Mouse (Mus musculus): ENCODE data around the gene Dis3l2.

Gene Dis3l2

DNA sequence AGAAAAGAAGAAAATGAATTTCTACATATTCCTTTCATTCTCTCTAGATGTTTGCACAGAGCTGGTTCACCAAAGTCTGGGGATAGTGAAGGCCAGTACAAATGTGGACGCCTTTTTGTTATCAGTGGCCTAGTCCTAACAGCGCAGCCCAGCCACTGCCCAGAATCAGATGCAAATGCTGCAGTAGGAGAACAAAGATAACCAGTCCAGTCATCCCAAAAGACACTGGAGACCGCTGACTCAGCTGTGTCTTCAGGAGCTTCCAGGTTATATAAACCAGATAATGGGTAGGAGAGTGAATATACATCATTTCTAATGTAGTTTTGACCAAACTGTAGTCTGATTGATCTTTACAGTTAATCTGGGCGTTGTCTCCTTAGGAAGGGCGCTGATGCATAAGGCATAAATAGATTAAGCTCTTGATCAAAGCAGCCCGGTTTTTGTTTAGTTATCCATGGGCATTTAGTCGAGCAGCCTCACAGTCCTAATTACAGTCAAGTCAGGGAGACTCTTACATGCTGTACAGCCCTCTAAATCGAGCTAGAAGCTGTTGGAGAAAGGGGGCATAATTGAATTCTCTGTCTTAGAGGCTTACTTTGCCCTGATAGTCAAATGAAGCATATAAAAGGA, 212.9 kb downstream of the Dis3l2 start:
- DNase-seq (ENCODE audit: low spot score in 2 of 2), result no peak

DNA sequence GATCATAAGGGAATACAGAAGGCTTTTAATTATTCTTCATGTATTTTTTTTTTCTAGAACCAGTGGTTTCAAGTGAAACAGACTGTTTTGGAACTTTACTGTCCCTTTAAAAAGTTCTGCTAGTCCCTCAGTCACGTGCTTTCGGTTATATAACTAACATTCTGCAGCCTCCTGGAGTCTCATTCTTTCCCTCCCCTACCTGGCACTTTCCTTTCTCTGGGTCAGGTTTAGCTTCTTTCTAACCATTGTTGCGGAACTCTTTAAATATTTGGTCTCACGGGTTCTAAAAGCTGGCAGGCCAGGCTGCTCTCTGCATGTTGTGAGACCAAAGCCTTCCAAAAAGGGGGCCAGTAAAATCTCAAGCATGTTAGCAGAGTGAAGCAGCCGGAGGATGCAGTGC, 222.2 kb downstream of the Dis3l2 start:
- no peak for DNase-seq (ENCODE audit: low spot score in 2 of 2)

- no peak for DNase-seq (ENCODE audit: low spot score in 2 of 2)
Observed at GRCm38 (mm10) chr1:86931606-86932379, 228.2 kb downstream of the Dis3l2 start.

- no peak for DNase-seq (ENCODE audit: low spot score in 2 of 2)
Observed at GRCm38 (mm10) chr1:86932810-86933209, 229.2 kb downstream of the Dis3l2 start.

DNA sequence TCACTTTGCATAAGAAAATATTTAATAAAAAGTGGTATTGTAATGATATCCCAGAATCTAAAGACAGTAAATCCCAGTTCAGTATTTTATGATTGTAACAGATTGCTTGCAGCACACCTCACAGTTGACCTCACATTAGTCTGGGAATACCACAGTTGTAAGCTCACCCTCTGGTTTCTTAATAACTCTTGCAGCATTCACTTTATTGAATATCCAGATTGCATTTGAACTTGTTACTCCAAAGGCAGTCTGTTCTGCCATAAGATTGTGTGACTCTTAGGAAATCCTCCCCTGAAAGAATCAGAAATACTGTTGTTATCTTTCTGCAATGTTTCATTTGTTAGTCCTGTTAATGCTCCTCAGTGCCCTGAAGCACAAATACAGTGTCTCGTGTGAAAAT, 230.0 kb downstream of the Dis3l2 start:
- DNase-seq (ENCODE audit: low spot score in 2 of 2), result no peak

DNA sequence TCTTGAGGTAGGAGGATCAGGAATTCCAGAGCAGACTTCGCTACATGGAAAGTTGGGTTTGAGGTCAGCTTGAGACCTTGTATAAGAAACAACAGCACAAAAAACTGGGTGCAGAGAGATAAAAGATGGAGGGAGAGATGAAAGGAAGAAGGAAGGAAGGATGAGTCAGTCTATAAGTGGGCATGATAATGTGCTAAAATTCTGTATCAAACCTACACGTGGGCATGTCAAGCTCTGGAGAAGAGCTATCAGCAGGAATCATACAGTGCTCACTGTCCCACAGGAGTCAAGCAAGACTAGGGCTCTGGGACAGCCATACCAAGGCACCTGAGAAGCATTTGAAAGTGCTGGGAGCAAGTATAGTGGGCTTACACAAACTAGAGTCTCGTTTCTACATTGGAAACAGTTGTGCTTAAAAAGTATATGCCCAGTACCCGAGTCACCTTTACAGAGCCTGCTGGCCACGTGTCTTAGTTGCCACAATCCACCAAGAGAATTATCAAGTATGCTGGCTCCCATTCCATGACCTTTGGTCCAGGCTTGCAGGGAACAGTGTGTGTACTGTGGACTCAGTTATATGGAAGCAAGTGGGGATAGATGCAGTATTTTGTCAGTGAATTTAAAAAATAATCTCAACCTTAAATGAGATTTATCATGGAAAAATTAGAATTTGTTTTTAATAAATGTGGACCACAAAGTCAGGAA, 248.0 kb downstream of the Dis3l2 start:
- DNase-seq (ENCODE audit: low spot score in 2 of 2), result no peak

- no peak for DNase-seq (ENCODE audit: low spot score in 2 of 2)
Observed at GRCm38 (mm10) chr1:86955801-86956200, 252.2 kb downstream of the Dis3l2 start.

- DNase-seq (ENCODE audit: low spot score in 2 of 2), result no peak
Observed at GRCm38 (mm10) chr1:86968261-86968964, 264.8 kb downstream of the Dis3l2 start.

- DNase-seq (ENCODE audit: low spot score in 2 of 2), result no peak
Observed at GRCm38 (mm10) chr1:86969173-86969725, 265.6 kb downstream of the Dis3l2 start.

DNA sequence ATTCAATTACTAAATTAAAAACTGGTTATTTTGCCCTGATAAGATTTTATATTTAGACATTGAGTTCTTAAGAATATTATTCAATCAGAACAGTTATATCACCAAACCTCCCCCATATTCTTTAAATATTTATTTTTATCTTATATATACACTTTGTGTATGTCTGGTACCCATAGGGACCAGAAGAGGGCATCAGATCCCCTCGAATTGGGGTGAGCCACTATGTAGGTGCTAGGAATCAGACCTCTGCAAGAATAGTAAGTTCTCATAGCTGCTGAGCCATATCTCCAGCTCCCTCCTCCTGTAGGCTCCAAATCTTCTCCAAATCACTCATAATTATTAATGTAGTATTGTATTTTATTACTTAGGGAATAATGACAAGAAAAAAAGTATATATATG, 269.1 kb downstream of the Dis3l2 start:
- no peak for DNase-seq (ENCODE audit: low spot score in 2 of 2)

DNA sequence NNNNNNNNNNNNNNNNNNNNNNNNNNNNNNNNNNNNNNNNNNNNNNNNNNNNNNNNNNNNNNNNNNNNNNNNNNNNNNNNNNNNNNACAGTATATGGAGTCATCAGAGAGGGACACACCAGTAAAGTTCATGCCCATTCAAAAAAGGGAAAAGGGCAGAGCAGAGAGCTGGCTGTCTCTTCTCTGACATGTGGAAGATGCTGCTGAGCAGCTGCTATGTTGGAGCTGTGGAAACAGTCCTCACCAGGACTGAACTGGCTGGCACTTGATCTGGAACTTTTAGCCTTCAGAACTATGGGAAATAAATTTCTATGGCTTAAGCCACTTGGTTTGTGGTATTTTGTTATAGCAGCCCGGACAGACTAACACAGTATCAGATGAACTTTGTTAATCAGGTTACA, 273.4 kb downstream of the Dis3l2 start:
- DNase-seq (ENCODE audit: low spot score in 2 of 2), result no peak

DNA sequence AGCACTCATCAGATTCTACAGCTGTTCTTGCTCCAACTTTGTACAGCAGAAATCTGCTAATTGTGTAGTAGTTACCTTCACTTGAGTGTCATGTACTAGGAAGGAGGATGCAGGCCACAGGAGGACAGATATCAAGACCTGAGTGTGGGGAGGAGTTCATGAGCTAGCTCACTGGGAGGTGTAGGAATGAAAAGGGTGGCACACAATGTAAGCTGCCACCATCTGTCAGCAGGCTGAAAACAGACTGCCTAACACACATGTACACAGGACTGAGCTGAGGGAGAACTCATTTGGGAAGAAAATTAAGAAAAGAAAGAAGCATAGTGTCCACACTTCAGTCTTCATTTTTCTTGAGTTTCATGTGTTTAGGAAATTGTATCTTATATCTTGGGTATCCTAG, 282.8 kb downstream of the Dis3l2 start:
- DNase-seq (ENCODE audit: low spot score in 2 of 2), result no peak

DNA sequence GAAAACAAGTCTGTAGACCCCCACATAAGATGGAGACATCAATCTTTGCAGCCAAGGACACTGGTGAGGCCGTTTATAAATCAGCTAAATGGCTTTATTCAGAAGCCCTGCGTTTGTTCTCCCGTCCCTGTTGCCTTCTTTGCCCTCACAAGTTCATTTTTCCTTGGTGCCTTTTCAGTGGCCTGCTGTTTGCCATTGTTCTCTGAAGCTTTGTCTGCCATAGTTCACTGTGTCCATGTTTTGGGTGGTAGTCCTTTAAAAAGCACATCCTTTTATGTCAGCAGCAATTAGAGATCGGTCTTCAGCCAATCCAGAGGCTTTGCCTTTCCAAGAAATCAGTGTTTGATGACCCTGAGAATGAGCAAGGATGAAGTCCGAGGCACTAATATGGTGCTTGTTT, 289.2 kb downstream of the Dis3l2 start:
- DNase-seq (ENCODE audit: low spot score in 2 of 2), result no peak

DNA sequence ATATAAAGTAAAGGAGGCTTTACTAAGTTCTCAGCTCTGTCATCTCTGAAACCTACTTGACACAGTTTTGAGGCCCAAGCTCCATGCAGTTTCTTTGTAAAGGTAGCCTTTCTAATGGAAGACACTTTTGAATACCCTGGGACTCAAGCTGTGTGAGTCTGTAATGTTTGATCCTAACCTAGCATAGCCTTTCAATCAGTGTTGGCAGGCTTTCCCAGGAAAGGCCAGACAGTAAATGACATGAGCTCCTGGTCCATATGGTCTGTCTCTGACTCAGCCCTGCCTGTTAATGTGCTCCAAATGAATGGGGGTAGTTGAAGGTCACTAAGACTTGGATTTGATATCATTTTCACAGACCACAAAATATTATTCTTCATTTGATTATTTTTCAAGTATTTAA, 290.4 kb downstream of the Dis3l2 start:
- no peak for DNase-seq (ENCODE audit: low spot score in 2 of 2)

DNA sequence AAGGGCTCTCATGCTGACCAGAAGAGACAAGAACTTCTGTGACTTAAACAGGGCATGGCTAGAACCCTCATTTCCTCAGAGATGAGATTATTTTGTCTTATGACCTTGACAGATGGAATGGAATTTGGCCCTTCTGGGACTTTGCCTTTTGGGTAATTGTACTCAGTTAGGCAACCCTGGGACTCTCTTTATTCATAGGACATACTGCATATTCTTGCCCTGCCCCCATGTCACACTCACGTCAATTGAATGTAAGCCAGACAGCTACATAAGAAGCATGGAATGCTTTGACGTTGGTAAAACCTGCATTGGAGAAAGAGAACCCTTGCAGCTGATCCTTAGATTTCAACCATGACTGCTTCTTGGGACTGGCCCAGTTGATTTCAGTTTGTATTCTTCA, 294.4 kb downstream of the Dis3l2 start:
- DNase-seq (ENCODE audit: low spot score in 2 of 2), result no peak

- DNase-seq (ENCODE audit: low spot score in 2 of 2), result no peak
Observed at GRCm38 (mm10) chr1:87001365-87001764, 297.8 kb downstream of the Dis3l2 start.

- DNase-seq (ENCODE audit: low spot score in 2 of 2), result no peak
Observed at GRCm38 (mm10) chr1:87002545-87003168, 299.0 kb downstream of the Dis3l2 start.

GRCm38 (mm10) chr1:87003169-87003552, 299.6 kb downstream of the Dis3l2 start:
- DNase-seq (ENCODE audit: low spot score in 2 of 2), result no peak

- no peak for DNase-seq (ENCODE audit: low spot score in 2 of 2)
Observed at GRCm38 (mm10) chr1:87006425-87006824, 302.8 kb downstream of the Dis3l2 start.

DNA sequence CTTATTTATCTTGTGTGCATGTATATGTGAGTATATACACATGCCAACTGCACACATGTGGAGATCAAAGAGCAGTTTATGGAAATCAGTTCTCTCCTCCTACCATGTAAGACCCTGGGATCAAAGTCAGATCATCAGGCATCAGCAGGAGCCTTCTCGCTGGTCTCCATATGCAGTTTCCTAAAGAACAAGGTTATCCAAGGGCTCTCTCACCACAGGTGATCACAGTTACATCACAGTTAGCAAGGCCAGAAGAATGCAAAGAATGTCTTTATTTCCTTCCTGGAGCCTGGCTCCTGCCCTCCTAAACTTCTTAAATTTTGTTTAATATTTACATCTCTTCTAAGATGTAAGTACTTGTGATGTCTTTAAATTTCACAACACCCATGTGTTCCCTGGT, 304.6 kb downstream of the Dis3l2 start:
- no peak for DNase-seq (ENCODE audit: low spot score in 2 of 2)

DNA sequence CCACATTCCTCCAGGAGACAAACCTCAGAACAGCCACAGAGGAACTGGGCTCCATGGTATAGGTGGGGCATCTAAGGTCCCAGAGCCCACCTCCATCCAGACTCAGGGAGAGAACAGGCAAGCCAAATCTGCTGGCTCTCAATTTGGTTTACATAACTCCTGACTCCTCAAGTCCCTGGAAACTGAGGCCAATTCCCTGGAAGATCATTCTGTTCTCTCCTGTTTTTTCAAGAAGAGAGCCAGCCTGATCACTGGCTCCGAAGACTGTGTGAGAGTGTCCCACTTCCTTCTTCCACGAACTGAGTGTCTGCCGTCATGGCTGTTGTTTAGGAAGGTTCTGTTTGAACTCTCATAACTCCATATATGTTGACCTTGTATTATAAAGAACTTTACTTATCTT, 305.5 kb downstream of the Dis3l2 start:
- DNase-seq (ENCODE audit: low spot score in 2 of 2), result no peak

Data from cerebellum, postnatal 4 days (tissue).